Mouse (Mus musculus) G1E (cell line): ENCODE data around the gene Erc2.

Experiments used
- CTCF ChIP-seq: IDR thresholded peaks from 2 replicates; pipeline ENCODE4 v1.5.1; 2012; ENCODE audit warnings: low read depth, low read length, inconsistent platforms, mixed read lengths
- GATA1 ChIP-seq: IDR thresholded peaks from 2 replicates; pipeline ENCODE4 v1.6.1; 2012; ENCODE audit warnings: borderline replicate concordance, low read length, inconsistent platforms, mixed read lengths
- GATA2 ChIP-seq: IDR thresholded peaks from 2 replicates; pipeline ENCODE4 v1.6.1; 2012; ENCODE audit warnings: low read depth, low read length, inconsistent platforms, borderline replicate concordance
- POLR2AphosphoS5 ChIP-seq: IDR thresholded peaks from 2 replicates; pipeline ENCODE4 v1.6.1; 2012; ENCODE audit warnings: low read depth, low read length, inconsistent platforms; ENCODE audit not compliant: insufficient replicate concordance

DNA sequence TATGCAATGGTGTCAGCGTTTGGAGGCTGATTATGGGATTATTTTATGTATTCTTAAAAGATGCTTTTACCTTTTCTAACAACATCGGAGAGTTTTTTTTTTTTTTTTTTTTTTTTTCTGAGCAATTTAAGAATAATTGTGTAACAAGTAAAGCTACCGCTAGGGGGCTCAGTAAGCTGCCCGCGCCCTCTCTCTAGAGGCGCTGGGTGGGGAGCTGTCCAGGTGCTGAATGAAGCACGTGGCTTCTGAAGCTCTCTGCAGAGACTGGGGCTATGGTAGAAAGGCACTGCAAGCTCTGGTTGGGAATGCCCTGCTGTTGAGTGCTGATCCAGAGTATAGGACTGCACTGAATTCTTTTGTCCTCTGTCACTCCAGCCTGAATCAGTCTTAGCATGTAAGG, 26.0 kb upstream of the Erc2 start:
- TF ChIP-seq GATA1 (no peak), CTCF (no peak), GATA2 (no peak), POLR2AphosphoS5 (no peak)
